Mouse (Mus musculus) hindbrain, embryonic 13.5 days (tissue): ENCODE measurements around the gene Myl4. TPM values are rescaled to one million over a fixed set of nuclear protein-coding genes. Genes with fewer than 3 reads are reported as not detected.

Experiments used
- polyA plus RNA-seq: library from polyadenylated mRNA; unstranded; fragments of >200 nt; fragmentation: Nextera tagmentation; extraction: Ambion mirVana; gene quantifications from 2 replicates; pipeline ENCODE4 v1.2.1, GENCODE M21; 2015

Myl4 gene
- polyA plus RNA-seq, 1 experiment from 2014 or later: 6.7 TPM

Other genes with a start within 250 kb of the Myl4 start
- gene Kansl1, start 81.8 kb upstream of the Myl4 start, polyA plus RNA-seq: 27.9 and 29.8 TPM in 2 replicates
- 38.7 and 39.6 TPM in 2 replicates for gene Cdc27, start within 50 bp of the Myl4 start, polyA plus RNA-seq
- gene Itgb3, start 57.3 kb downstream of the Myl4 start, polyA plus RNA-seq: 1.9 TPM in 2 replicates
- gene Gm11639, start 135.0 kb downstream of the Myl4 start, polyA plus RNA-seq: 0.16 TPM in 1 of 2 replicates, not detected in the other